Mouse (Mus musculus): ENCODE measurements around the gene Prrg2. TPM values are rescaled to one million over a fixed set of nuclear protein-coding genes. Genes with fewer than 3 reads are reported as not detected.

Gene Prrg2
- total RNA-seq, 2 experiments from 2014 or later: 5.7 to 8.4 TPM

DNA sequence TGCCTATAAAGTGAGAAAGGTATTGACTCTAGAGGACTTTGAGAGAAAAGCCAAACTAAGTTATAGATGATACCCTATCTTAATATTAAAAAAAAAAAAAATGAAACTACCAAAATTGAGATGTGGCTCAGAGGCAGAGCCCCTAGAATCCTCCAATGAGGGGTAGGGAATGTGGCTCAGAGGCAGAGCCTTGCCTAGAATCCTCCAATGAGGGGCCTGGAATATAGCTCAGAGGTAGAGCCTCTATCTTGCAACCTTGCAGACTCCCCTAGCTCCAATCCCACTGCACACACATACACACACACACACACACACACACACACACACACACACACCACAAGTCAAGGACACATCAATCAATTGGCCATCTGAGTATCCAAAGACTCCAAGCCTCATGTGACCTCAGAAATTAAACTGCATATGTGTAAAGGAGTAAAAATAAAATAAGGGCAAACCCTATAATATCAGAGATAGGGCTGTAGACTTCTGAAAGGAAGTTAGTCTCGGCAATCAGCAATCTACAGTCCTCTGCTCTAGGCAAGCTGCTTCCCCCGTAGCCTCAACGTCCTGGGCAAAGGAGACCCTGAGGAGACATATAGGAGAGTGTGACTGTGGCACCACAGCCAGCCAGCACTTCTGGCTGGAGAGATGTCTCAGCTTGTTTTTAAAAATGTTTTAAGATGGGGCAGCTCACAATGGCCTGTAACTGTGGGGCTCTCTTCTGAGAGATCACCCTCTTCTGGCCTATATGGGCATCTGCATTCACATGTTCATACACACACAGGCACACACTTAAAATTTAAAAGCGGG is 4.9 kb upstream of the Prrg2 start:
- no peak for TF ChIP-seq CTCF (conservative IDR thresholded peaks at IDR 0.05)
- no peak for DNase-seq (ENCODE audit: low spot score in 2 of 2)
- H3K4me3 ChIP-seq: no peak overlapping the region
- no peak overlapping the region for H3K27ac ChIP-seq

DNA sequence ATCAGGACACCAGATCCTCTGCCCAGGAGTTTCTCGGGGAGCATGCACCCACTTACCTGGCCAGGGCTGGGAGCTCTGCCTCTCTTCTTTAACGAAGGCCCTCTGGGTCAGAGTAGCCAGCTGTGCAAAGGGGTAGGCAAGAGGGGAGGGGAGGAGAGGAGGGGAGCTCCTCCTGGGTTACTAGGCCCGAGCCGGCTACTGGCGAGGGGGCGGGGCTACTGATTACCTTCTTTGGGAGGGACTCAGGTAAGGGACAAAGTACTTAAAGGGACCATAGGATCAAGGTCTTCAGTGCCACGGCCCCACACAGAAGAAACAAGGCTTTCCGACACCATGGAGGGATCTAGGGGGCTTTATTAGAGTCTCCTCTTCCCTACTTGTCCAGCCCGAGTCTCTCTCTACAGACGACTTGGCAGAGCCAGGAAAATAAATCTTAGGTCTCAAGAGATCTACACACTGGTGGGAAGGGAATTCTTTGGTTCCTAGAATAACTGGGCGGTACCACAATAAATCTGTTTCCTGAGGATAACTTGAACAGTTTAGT is 873 bp downstream of the Prrg2 start:
- DNase-seq (ENCODE audit: low spot score in 2 of 2): no peak
- H3K4me3 ChIP-seq: peak overlapping the region; percentile 90
- peak overlapping the region; percentile 97 for H3K27ac ChIP-seq
- TF ChIP-seq CTCF (conservative IDR thresholded peaks at IDR 0.05): no peak

DNA sequence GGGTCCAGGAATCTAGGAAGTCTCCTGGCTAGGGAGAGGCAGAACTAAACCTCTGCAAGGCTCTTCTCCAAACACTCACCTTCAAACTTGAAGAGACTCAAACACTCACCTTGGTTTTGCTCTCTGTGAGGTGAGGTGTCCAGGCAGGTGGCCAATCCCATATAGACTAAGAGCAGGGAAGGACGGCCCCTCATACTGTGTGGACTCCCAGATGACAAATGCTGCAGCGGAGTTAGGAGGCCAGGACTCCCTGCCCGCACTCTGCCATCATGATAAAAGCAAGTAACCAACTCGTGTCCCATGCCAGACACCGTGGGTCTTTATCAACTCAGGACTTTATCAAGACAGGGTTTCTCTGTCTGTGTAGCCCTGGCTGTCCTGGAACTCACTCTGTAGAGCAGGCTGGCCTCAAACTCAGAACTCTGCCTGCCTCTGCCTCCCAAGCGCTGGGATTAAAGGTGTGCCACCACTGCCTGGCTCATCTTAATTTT is 1.8 kb downstream of the Prrg2 start:
- no peak for TF ChIP-seq CTCF (conservative IDR thresholded peaks at IDR 0.05)
- no peak for DNase-seq (ENCODE audit: low spot score in 2 of 2)
- H3K4me3 ChIP-seq: no peak overlapping the region
- no peak overlapping the region for H3K27ac ChIP-seq

DNA sequence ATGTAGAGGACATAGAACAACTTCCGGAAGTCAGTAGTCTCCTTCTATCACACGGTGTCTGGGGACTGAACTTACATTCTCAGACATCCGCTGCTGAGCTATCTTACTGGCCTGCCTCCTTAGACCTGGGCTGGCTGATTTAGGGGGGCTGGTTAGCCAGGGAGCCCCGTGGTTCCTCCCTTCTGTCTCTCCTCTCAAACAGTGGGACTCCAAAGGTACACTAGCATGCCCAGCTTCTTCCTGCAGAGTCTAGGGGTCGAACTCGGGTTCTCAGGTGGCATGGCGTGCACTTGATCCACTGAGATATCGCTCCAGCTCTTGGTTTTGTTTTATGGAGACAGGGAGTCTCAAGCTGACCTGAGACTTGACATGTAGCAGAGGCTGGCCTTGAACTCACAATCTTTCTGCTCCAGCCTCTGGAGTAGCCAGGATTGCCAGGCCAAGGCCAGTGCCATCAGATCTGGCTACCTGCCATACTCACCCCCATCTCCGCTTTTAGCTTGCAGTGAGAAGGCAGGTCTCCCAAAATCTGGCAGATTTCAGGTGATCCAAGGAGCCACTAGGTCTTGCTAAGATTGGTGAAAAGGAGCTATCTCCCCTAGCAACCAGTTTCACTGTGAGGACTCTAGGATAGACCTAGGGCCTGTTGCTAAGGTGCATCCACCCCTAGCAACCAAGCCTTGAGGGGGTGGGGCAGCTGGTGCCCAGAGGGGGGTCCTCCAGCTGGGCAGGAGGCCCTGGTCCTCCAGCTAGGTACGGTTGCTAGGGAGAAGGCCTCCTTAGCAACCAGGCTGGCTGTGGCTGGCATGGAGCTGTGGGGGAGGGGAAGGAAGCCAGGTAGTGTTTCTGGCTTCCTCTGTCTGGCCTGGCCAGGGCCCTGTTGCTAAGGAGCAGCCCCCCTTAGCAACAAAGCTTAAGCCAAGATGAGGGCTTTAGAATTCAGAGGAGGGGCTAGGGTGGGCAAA is 3.6 kb downstream of the Prrg2 start:
- Histone ChIP-seq H3K4me3 (no peak overlapping the region), H3K27ac (peak overlapping the region; percentile 72)
- DNase-seq (ENCODE audit: low spot score in 2 of 2): no peak
- no peak for TF ChIP-seq CTCF (conservative IDR thresholded peaks at IDR 0.05)

- Histone ChIP-seq H3K4me3 (no peak overlapping the region), H3K27ac (no peak overlapping the region)
- DNase-seq (ENCODE audit: low spot score in 2 of 2): no peak
- TF ChIP-seq CTCF (conservative IDR thresholded peaks at IDR 0.05): no peak
Observed at GRCm38 (mm10) chr7:45056972-45057348, 5.5 kb downstream of the Prrg2 start.

DNA sequence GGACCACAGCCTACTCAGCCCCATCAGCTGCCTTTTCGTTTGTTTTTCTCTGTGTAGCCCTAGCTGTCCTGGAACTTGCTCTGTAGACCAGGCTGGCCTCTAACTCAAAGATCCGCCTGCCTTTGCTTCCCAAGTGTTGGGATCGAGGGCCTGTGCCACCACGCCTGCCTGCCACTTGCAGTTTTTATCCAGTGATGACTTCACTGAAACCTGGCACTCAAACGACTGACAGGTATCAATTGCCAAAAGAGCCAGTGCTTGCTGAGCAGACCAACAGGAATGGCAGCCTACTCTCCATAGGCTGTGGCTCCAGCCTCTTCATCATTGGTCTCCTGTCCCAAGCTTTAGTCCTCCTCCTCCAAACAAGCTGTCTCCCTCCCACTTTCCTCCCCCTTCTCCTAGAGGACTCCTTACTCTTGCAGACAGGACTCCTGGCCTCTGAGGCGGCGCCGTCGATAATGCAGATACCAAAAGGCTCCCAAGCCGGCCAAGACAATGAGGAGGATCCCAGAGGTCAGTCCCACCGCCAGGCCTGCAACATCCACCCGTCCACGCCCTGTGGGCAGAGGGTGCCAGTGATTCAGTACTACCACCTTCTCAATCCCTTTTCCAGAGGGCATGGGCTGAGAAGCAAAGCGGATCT is 6.0 kb downstream of the Prrg2 start:
- H3K4me3 ChIP-seq: no peak overlapping the region
- no peak overlapping the region for H3K27ac ChIP-seq
- no peak for TF ChIP-seq CTCF (conservative IDR thresholded peaks at IDR 0.05)
- DNase-seq (ENCODE audit: low spot score in 2 of 2): no peak

DNA sequence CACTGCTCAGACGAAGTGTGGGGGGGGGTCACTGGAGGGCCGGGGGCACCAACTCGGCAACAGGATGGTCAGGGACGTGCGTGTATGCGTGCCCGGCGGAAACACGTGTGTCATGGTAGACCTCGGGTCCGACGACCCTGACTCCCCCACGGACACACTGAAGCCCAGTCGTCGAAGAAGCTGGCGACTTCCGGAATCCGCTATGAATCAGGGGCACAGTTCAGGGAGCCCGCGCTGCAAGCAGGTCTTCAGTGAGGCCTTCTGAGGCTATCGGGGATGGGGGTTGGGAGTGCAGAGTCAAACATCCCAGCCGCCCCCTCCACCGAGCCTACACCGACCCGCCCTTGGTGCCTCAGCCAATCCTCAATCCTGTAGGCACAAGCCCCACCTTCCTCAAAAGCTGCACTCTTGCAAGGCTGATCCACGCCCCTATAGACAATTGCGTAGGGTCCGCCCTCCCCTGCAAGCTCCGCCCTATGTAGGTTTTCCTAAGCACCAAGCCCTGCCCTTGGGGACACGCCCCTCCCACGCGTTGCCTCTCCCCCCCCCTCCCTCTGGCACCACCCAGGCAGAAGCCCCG is 8.5 kb downstream of the Prrg2 start:
- peak; percentile 87 to 97 for DNase-seq (ENCODE audit: low spot score in 2 of 2)
- no peak for TF ChIP-seq CTCF (conservative IDR thresholded peaks at IDR 0.05)
- H3K4me3 ChIP-seq: peak overlapping the region; percentile 84
- peak overlapping the region; percentile 99 for H3K27ac ChIP-seq

GRCm38 (mm10) chr7:45053117-45053930 is 9.2 kb downstream of the Prrg2 start:
- Histone ChIP-seq H3K4me3 (peak overlapping the region; percentile 84), H3K27ac (peak overlapping the region; percentile 99)
- peak; percentile 52 to 63 for DNase-seq (ENCODE audit: low spot score in 2 of 2)
- no peak; the same call in 1 of the 2 replicates for TF ChIP-seq CTCF (conservative IDR thresholded peaks at IDR 0.05)

GRCm38 (mm10) chr7:45052862-45053116 is 9.7 kb downstream of the Prrg2 start, which contains the start of gene Prr12:
Gene Prr12 (minus strand): TSS chr7:45052881.
- Histone ChIP-seq H3K27ac (peak within 1 kb of the TSS; percentile 99), H3K4me3 (peak within 1 kb of the TSS; percentile 84)
- TF ChIP-seq CTCF (conservative IDR thresholded peaks at IDR 0.05): no peak
- no peak for DNase-seq (ENCODE audit: low spot score in 2 of 2)

DNA sequence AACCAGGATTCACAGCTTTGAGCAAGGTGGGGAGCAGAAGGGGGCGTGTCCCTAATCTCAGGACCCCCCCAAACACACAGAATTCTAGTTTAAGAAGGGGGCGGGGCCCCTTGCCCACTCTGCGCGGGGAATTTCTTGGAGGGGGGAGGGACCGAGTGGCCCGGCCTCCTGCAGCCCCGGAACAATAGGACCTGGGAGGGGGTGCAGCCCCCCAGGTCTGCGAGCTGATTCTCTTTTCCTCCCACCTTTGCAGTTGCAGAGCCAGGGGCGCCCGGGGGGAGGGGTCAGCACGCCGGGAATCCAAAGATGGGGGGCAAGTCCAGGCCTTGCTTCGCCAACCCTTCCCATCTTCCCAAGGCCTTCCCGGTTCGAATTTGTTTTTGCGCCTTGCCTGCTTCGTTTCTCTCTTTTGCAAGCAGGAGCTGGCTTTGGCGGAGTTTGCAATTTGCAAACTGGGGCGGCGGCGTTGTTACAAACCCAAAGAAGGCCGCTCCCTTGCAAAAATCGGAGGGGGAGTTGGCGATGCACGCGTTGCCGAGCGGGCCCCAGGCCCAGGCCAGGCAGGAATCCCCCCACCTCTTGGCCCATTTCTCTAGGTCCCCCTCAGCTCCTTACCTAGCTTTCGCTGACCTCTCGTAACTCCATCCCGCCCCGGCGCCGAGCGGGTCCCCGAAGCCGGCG is 10.2 kb downstream of the Prrg2 start:
- no peak for TF ChIP-seq CTCF (conservative IDR thresholded peaks at IDR 0.05)

DNA sequence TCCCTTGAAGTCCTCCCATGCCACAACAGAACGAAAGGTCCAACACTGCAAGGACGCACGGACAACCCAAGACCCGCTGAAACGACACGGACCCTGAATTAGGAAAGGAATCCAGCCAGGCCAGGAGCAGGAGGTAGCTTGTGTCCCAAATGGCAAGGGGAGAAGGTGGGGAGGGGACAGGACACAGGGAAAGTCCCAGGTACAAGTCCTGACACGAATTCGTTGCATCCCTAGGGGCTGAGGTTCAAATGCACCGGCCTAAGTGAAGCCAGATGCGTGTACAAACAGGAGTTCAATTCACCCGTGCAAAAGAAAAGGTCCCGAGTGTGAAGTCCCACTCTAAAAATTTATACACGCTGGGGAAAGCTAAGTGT is 10.9 kb downstream of the Prrg2 start:
- peak overlapping the region; percentile 84 for H3K4me3 ChIP-seq
- DNase-seq (ENCODE audit: low spot score in 2 of 2): no peak
- H3K27ac ChIP-seq: peak overlapping the region; percentile 99
- no peak for TF ChIP-seq CTCF (conservative IDR thresholded peaks at IDR 0.05)

More for the DNA sequence above, 10.2 kb downstream of the Prrg2 start:
- peak in 1 of 2 experiments; percentile 47 for DNase-seq (ENCODE audit: low spot score in 2 of 2)
- peak overlapping the region; percentile 84 for H3K4me3 ChIP-seq
- peak overlapping the region; percentile 99 for H3K27ac ChIP-seq
